Mouse (Mus musculus): ENCODE results near the gene Ak4.

The Ak4 gene

DNA sequence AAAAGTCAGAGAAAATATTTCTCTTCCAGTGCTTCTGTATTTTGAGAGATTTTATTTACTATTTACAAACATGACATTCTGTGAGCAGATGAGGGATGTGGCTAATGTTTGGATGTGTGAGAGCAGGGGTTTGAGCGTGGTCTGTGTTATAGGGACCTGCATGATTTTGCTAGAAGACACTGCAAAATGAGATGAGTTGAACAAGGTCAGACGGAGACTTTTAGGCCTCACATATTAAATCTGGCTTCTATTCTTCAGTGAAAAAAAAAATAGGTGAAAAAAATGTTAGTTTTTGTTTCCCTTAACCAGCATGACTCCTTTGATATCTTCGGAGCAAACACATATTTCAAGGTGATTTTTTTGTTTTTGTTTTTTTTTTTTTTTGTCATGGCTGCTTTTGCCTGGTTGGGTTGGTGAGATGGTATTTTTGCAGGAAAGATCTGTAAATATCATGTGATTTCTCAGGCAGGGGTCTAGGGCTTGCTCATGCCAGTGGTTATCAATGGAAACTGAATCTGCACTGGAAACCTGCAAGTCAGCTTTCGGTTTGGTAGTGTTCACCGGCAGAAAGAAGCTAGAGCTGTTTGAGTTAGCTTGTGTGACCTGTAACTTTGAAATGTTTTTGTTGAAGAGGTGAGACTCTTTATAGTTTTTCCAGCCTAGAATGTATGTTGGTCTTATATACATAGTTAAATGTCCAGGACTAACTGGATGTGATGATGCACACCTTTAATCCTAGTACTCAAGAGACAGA, 92.9 kb downstream of the Ak4 start:
- DNase-seq (ENCODE audit: low spot score), result no peak

DNA sequence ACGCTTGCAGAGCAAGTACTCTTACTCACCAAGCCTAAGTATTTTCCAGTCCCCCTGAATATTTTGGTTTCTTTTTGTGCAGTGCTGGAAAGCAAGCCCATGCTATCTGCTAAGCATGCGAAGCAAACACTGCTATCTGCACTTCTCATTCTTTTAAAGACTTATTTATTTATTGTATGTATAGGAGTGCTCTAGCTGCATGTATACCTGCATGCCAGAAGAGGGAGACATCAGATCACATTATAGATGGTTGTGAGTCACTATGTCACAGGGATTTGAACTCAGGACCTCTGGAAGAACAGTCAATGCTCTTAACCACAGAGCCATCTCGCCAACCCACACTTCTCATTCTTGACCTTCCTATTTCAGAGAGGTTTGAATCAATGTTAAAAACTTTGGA, 94.2 kb downstream of the Ak4 start:
- no peak for DNase-seq (ENCODE audit: low spot score)

DNA sequence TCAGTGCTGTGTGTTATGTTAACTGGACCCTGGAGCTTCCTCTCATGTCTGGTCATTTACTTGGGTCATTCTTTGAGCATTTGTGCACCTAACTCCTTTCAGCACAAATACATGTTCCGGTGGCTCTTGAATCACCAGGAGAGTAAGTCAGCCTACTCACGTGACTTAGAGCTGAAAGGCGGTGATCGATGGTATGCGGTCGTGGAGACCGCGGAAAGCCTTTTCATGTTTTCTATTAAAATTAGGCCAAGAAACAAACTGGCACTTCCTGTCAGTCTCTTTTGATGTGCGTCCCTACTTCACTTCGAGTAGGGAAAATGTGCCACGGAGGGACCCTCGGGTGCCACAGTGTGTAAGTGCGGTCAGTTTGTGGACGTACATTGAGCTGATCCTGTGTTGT, 96.8 kb downstream of the Ak4 start:
- no peak for DNase-seq (ENCODE audit: low spot score)

All from layer of hippocampus, adult 11-12 months (tissue).